Mouse (Mus musculus): ENCODE results near the gene Cenph.
A peak's percentile ranks its signal among the peaks of the same experiment; 100 is the strongest.
"Not testable (repeated sequence)": the region's sequence is repeated elsewhere in the genome, so short reads cannot be mapped to it uniquely, and the experiment has no call there.

Cenph gene

DNA sequence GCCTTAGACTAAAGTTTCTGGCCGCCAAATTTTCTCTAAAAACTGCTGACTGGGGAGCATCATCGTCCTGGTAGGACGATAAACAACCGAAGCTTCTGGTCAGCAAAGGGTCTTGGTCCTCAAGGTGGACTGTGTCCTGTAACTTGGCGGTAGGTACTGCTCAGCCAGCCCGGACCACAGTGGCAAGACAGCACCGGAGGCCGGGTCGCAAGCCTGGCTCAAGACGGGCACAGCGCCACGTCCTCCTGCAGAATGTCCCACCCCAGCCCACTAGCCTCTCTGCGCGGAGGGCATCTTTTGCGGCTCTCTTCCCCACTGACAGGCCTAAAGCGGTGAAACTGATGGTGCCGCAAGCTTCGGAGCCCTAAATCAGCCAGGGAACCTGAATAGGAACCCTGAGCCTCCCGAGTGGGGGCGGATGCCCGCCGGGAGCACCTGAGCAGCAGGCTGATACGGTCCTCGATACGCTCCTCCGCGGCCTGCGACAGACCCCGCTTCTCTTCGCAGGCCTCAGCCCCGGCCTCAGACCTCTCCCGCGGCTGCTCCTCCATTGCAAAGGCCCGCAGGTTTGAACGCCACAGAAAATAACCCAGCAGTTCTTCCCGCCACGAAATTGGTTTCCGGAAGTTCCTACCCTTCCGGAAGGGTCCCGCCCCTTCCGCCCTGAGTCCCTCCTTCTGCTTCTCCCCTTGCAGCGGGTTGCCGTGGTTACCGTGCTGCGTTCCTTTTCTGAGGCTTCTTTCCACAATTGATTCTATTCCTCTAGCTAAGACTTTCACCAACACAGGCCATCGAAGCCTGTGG lies at the start of gene Cenph:
Gene Cenph, minus strand, starts transcription at position 648 of the 804 bp plus-strand sequence.
- peak; percentile 78 for DNase-seq (ENCODE audit: low spot score)

- no peak for DNase-seq (ENCODE audit: low spot score)
Measured at GRCm38 (mm10) chr13:100824916-100825315, 49.2 kb upstream of the Cenph start.

DNA sequence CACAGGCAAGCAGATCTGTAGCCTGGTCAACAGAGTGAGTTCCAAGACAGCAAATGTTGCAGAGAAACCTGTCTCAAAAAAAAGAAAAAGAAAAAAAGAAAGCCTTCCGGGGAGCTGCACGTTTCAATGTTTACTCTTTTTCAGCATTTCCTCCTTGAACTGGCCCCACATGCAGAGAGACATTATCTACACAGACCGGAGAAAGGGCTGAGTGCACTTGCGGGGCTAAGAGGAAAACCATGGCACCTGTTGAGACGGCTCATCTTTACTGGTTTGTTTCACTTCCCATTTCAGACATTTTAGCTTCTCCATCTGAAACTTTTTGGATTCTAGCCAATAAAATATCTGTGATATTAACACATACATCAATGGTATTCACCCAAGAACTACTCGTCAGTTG lies 48.6 kb upstream of the Cenph start:
- DNase-seq (ENCODE audit: low spot score), result no peak

GRCm38 (mm10) chr13:100823863-100824262 lies 48.2 kb upstream of the Cenph start:
- DNase-seq (ENCODE audit: low spot score), result no peak

DNA sequence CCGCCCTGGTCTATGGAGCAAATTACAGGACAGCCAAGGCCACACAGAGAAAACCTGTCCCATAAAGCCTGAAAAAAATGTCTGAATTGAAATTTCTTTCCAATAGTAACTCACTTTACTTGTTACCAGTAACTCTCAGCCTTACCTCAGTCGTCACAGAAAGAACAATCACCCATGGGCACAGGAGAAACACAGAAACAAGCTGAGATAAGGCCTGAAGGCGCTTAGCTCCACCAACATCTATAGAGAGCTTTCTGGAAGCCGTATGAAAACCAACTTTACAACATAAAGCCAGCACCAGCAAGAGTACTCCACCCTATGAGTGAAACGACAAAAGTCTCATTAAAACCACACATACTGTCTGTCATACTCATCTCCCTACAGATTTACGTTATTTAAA lies 38.8 kb upstream of the Cenph start:
- DNase-seq (ENCODE audit: low spot score), result no peak

DNA sequence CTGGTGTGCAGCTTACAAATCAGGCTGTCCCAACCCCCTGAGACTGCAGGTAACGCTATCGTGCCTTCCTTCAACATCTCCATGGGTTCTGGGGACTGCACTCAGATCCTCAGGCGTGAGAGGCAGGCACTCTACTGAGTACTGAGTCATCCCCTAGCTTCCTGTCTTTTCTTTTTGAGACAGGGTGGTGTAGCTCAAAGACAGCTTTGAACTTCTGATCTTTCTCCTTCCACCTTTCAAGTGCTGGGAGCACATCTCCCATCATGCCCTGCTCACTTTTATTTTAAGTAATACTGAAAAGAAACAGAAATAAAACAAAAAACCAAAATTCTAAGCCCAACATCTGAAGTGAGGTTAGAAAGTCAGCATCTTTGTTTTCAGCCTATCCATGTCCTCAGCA lies 30.1 kb upstream of the Cenph start:
- no peak for DNase-seq (ENCODE audit: low spot score)

GRCm38 (mm10) chr13:100797171-100797570 lies 21.5 kb upstream of the Cenph start:
- no peak for DNase-seq (ENCODE audit: low spot score)

GRCm38 (mm10) chr13:100789083-100789482 lies 13.4 kb upstream of the Cenph start:
- DNase-seq (ENCODE audit: low spot score), result no peak

DNA sequence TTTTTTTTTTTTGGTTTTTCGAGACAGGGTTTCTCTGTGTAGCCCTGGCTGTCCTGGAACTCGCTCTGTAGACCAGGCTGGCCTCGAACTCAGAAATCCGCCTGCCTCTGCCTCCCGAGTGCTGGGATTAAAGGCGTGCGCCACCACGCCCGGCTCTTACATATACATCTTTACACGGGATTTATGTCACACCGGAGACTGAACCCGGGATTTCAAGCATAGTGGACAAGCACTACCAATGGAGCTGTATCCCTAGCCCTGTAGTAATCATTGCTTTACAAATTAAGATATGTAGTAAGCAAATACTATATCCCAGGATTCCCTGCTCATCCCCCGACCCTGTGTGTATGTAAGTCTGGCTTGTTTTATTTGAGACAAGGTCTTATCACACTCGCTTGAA lies 12.4 kb upstream of the Cenph start:
- not testable (repeated sequence) for DNase-seq (ENCODE audit: low spot score)

GRCm38 (mm10) chr13:100787316-100788010 lies 11.8 kb upstream of the Cenph start:
- DNase-seq (ENCODE audit: low spot score), result no peak

DNA sequence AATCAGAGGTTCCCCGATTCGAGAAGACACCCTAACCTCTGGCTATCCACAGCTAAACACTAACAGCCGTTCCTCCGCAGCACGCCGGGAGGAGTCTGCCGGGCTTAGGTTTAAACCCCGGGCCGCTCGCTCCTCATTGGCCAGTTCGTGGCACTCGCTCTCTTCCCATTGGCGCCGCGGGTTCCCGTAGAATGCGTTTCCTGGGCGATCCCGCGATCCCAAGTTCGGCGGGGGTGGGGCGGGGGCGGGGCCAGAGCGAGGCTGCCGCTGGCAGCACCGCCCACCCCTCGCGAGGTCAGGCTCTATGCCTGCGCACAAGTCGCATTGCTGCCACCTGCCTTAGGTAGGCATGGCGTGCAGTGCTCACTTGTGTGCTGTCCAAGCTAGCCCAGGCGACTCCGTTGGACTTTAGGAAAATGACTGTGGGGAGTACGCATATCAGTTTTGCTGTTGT lies 10.7 kb upstream of the Cenph start, which contains the start of gene Ccnb1:
Gene Ccnb1, minus strand, starts transcription at position 157 of the 454 bp plus-strand sequence.
- peak; percentile 88 for DNase-seq (ENCODE audit: low spot score)

DNA sequence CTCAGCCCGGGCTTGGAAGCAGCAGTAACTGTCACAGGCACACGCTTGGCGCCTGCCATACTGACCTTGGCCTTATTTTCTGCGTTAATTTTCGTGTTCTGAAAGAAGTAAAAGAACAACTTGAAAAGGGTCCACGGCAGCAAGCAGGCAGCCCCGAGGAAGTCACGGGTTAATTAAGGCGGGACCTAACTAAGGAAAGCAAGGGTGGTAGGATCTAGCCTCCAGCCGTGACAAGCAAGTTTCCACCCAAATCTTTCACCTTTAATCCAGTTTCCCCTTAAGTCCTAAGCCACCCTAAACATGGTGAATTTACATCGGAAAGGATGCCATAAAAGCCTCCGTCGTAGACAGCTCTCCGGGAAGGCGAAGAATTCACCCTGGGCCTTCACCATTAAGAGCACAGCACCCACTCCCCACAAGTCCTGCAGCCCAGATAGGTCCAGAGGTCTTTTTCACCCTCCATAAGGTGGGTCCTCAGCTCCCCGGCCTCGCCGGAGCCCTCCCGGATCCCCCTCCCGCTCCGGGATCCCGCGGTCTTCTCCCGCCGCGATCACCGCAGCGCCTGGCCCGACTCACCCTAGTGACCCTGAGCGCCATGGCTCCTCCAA lies 10.2 kb upstream of the Cenph start:
- DNase-seq (ENCODE audit: low spot score), result peak; percentile 20

DNA sequence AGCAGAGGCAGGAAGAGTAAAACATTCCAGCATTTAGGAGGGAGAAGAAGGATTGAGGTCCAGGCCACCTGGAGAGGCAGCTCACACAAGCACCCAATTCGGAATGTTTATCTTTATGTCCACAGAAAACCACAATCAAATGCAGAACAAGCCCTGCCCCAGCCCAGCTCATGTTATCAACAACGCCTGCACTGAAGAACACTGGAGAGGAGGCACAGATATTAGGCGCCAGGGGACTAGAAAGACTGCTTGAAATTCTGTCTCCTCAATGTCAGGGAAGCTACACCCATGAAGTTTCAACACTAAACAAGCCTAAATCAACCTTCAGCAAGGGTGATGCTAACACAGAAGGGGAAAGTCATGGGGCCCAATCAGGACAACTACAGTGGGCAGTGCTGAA lies 1.8 kb upstream of the Cenph start:
- no peak for DNase-seq (ENCODE audit: low spot score)

DNA sequence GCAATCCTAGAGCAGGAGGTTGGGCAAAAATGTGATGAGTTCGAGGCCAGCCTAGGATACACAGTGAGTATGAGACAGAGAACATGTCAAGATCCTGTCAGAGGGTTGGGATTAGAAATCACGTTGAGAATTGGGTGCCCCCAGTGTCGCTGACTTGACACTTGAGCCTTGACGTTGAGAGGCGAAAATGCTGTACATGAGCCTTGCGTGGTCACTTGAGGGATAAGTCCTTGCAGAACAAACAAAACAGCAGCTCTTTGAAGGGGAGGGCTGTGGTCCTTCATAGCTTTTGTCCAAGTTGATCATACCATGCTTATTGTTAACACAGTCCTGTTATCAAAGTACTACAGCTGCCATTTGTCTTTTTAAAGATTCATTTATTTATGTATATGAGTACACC lies 1.0 kb upstream of the Cenph start:
- DNase-seq (ENCODE audit: low spot score), result no peak

DNA sequence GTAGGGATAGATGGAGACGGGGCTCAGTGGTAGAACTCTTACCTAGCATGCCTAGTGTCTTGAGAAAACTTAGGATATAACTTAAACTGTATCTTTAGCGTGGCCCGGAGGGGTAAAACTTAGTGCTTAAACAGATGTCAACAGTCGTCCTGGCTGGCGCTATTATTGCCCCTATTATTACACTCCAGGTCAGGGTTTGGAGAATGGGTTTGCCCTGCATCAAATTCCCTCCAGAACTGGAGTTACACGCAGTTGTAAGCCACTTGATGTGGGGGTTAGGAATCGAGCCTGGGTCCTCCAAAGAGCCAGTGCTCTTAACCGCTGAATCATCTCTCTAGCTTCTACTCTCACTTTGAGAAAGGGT lies 339 bp upstream of the Cenph start:
- DNase-seq (ENCODE audit: low spot score), result no peak

DNA sequence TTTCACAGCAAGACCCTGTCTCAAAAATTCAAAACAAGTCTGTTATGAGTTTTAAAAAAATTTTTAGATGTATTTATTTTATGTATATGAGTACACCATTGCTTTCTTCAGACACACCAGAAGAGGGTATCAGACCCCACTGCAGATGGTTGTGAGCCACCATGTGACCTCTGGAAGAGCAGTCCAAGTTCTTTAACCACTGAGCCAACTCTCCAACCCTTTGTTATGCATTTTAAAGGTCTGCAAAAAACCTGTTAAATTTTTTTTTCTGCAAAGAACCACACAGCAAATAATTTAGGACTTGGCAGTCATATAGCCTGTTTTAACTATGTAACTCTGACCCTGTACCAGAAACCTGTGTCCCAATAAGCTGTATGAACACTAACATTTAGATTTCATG lies 995 bp downstream of the Cenph start:
- no peak for DNase-seq (ENCODE audit: low spot score)

DNA sequence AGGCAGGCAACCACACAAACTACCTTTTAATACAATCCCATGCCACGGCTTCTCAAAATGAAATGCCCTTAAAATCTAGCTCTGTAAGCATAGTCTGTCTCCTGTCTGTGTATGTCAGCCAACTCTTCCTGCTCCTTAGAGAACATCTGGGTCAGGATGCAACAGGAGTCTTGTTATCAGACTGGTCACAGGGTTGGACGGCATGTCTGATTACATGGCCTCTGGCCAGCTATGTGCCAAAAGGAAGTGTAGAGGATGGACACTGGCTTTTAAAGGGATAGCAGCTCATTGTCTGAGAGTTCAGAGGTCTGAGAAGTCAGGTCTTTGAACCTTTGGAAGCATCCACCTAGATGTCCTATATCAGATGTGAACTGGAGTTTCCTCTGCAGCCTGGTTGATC lies 20.4 kb downstream of the Cenph start:
- DNase-seq (ENCODE audit: low spot score), result no peak

DNA sequence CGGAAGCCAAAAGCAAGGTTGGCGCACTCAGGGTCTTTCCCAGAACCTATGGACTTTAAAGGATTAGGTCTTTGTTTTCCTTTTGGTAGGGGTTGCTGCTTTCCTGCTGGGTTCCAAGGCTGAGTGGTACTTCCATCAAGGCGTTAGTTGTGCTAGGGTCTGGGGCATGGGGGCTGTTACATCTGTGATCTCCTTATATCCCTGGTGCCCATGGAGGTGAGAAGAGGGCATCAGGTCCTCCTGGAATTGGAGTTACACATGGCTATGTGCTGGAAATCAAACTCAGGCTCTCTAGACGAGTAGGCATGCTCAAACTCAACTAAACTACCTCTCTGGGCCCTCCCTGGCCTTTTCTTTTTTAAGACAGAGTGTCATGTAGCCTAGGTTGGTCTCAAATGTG lies 21.5 kb downstream of the Cenph start:
- no peak for DNase-seq (ENCODE audit: low spot score)

GRCm38 (mm10) chr13:100753011-100753410 lies 22.7 kb downstream of the Cenph start:
- no peak for DNase-seq (ENCODE audit: low spot score)

GRCm38 (mm10) chr13:100752529-100752928 lies 23.2 kb downstream of the Cenph start:
- no peak for DNase-seq (ENCODE audit: low spot score)

- DNase-seq (ENCODE audit: low spot score), result no peak
Measured at GRCm38 (mm10) chr13:100751402-100751801, 24.3 kb downstream of the Cenph start.

DNA sequence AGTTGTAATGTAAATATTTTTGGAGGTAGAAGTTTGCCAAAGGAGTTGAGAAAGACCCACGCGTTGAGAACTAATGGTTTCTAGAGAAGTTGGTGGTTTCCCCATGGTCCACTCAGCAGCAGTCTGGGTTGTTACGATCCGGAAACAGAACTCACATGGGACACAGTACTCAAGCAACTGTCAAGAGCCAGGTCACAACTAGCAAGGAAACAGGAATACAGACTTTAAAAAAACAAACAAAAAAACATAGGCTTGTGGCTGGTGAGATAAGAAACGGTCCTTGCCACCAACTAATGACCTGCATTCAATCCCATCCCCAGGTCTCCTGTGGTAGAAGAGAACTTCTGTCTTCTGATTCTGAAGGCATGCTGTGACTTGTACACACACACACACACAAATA lies 24.9 kb downstream of the Cenph start:
- no peak for DNase-seq (ENCODE audit: low spot score)

GRCm38 (mm10) chr13:100748638-100749037 lies 27.1 kb downstream of the Cenph start:
- no peak for DNase-seq (ENCODE audit: low spot score)

Data from spleen, adult 12 weeks (tissue).